Mouse (Mus musculus) forebrain, embryonic 10.5 days (tissue): Measurements from ENCODE around the gene Prrg4. TPM values are rescaled to one million over a fixed set of nuclear protein-coding genes. Genes with fewer than 3 reads are reported as not detected.
"Not testable (repeated sequence)": the region's sequence is repeated elsewhere in the genome, so short reads cannot be mapped to it uniquely, and the experiment has no call there.

Experiments
- DNase-seq: peaks from one replicate; pipeline ENCODE4 v3.0.0-alpha.2; 2017; ENCODE audit warnings: low spot score; ENCODE audit errors: extremely low spot score
- H3K27ac ChIP-seq: fragments of 300-500 bp; sonication (generic); 2 replicates; pipeline ENCODE4 v1.5.1; 2016; ENCODE audit warnings: mild to moderate bottlenecking
- H3K27me3 ChIP-seq: fragments of 300-500 bp; sonication (generic); 2 replicates; pipeline ENCODE4 v1.6.1; 2016; ENCODE audit warnings: mild to moderate bottlenecking; ENCODE audit not compliant: poor library complexity, severe bottlenecking
- H3K36me3 ChIP-seq: fragments of 300-500 bp; sonication (generic); replicated peaks from 2 replicates; pipeline ENCODE4 v1.6.1; 2016; ENCODE audit warnings: mild to moderate bottlenecking, moderate library complexity
- H3K4me1 ChIP-seq: fragments of 300-500 bp; sonication (generic); 2 replicates; pipeline ENCODE4 v1.6.1; 2016
- H3K4me3 ChIP-seq: fragments of 300-500 bp; sonication (generic); 2 replicates; pipeline ENCODE4 v1.5.1; 2016; ENCODE audit warnings: mild to moderate bottlenecking, moderate library complexity
- H3K9me3 ChIP-seq: fragments of 300-500 bp; sonication (generic); 2 replicates; pipeline ENCODE4 v1.6.1; 2016; ENCODE audit warnings: mild to moderate bottlenecking, moderate library complexity
- WGBS: fragments of 180-500 bp; shearing (Covaris S2); methylation state at CpG from one replicate; pipeline ENCODE4 v1.1.7; 2016; 5-methylcytosine and 5-hydroxymethylcytosine counted together
- polyA plus RNA-seq: library from polyadenylated mRNA; unstranded; fragments of >200 nt; fragmentation: Nextera tagmentation; extraction: Ambion mirVana; gene quantifications from 2 replicates; pipeline ENCODE4 v1.2.1, GENCODE M21; 2016

Prrg4 gene
- polyA plus RNA-seq, 1 experiment from 2014 or later = 0.77 TPM

DNA sequence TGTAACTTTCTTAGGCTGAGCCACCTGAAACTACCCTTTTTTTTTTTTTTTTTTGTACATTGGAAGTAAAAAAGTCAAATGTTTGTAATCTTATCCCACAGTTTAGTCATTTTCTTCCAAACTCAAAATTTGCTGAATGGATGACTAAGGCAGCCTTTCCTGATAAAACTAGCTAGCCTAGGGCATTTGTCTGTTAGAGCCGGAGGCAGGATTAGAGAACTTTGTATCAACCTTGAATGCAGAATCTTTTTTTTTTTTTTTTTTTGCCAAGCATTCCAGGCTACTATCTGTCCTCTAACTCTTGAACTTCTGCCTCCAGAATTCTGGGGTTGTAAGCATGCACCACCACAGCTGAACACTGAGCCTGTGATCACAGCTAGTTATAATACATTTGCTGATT, 5.2 kb upstream of the Prrg4 start:
- Histone ChIP-seq H3K27me3 (peaks cover 19% of the 10 kb centered on the region), H3K9me3 (no peaks in the 10 kb centered on the region), H3K36me3 (no peaks in the 10 kb centered on the region), H3K27ac (no peak overlapping the region), H3K4me1 (peaks cover 11% of the 10 kb centered on the region), H3K4me3 (no peak overlapping the region)
- 81% methylated on average over 1 of the region's 1 CpGs for WGBS
- DNase-seq = no peak

DNA sequence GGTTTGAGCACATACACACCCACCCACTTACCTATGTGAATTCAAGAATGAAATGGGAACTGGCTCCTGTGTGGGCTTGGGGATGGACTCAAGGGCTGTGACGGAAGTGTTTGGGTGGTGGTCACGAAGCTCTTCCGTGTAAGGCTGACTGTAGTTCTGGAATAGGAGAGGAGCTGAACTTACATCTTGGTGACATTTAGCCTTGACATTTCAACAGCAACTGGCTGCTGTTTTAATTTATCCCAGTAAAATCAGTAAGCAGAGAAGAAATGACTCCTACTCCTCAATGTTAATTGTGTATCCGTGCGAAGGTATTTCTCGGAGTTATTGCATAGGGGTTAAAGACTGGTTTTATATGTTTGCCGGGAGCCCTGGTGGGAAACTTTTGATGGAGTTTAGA, 2.9 kb upstream of the Prrg4 start:
- WGBS = 93% methylated on average over 7 of the region's 7 CpGs
- DNase-seq = no peak
- Histone ChIP-seq H3K27me3 (peaks cover 42% of the 10 kb centered on the region), H3K27ac (no peak overlapping the region), H3K4me1 (peaks cover 23% of the 10 kb centered on the region), H3K4me3 (no peak overlapping the region), H3K9me3 (no peaks in the 10 kb centered on the region), H3K36me3 (no peaks in the 10 kb centered on the region)

DNA sequence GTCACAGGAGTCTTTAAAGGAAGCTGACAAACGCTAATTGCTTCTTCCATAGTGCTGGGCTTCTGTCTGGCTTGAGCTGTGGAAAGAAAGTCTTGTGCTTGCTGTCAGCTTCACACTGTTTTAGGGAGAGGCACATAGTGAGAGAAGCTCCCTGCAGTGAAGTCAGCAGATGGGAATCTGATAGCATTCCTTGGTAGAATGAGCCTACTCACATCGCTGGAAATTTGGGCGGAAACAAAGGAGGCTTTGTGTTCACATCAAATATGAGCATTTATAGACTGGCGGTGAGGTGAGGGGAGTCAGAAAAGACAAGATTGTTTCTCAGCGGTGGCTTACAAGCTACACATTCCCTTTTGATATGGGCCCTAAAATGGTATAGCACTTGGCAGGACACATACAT, 2.0 kb upstream of the Prrg4 start:
- no peaks in the 10 kb centered on the region for H3K36me3 ChIP-seq
- WGBS = 26% methylated on average over 5 of the region's 5 CpGs
- peaks cover 28% of the 10 kb centered on the region for H3K4me1 ChIP-seq
- no peaks in the 10 kb centered on the region for H3K9me3 ChIP-seq
- DNase-seq = no peak
- H3K27ac ChIP-seq = no peak overlapping the region
- no peak overlapping the region for H3K4me3 ChIP-seq
- H3K27me3 ChIP-seq = peaks cover 42% of the 10 kb centered on the region

DNA sequence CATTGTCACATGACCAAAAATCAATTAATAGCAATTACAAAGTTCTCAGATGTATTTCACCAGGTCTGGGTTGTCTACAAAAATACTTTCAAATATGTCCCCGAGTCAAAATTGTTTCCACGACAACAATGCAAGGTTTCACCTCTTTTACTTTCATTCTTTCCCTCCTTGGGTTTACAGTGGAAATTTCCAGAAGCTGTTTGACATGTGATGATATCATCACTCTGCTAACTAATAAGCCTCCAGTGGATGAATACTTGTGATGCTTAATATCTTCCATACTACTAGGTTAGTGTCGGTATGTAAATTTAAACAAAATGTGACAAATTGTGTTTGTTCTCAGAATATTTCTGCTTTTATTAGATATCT, 299 bp upstream of the Prrg4 start:
- Histone ChIP-seq H3K4me1 (peaks cover 28% of the 10 kb centered on the region), H3K36me3 (no peaks in the 10 kb centered on the region), H3K27me3 (peaks cover 42% of the 10 kb centered on the region), H3K4me3 (peak overlapping the region; percentile 57), H3K9me3 (no peaks in the 10 kb centered on the region), H3K27ac (no peak overlapping the region)
- DNase-seq = no peak
- WGBS = 79% methylated on average over 3 of the region's 3 CpGs

GRCm38 (mm10) chr2:104848235-104849161, 1.2 kb downstream of the Prrg4 start:
- H3K27me3 ChIP-seq = peaks cover 42% of the 10 kb centered on the region
- no peak for DNase-seq

GRCm38 (mm10) chr2:104847645-104848044, 2.0 kb downstream of the Prrg4 start:
- peaks cover 42% of the 10 kb centered on the region for H3K27me3 ChIP-seq
- H3K4me3 ChIP-seq = no peak overlapping the region
- no peaks in the 10 kb centered on the region for H3K36me3 ChIP-seq
- H3K9me3 ChIP-seq = no peaks in the 10 kb centered on the region
- 61% methylated on average over 2 of the region's 2 CpGs for WGBS
- no peak overlapping the region for H3K27ac ChIP-seq
- peaks cover 30% of the 10 kb centered on the region for H3K4me1 ChIP-seq
- no peak for DNase-seq

More at GRCm38 (mm10) chr2:104848235-104849161, 1.2 kb downstream of the Prrg4 start:
- WGBS = 29% methylated on average over 16 of the region's 16 CpGs
- H3K4me1 ChIP-seq = peaks cover 28% of the 10 kb centered on the region
- no peaks in the 10 kb centered on the region for H3K36me3 ChIP-seq
- H3K27ac ChIP-seq = no peak overlapping the region
- peak overlapping the region; percentile 57 for H3K4me3 ChIP-seq
- no peaks in the 10 kb centered on the region for H3K9me3 ChIP-seq

DNA sequence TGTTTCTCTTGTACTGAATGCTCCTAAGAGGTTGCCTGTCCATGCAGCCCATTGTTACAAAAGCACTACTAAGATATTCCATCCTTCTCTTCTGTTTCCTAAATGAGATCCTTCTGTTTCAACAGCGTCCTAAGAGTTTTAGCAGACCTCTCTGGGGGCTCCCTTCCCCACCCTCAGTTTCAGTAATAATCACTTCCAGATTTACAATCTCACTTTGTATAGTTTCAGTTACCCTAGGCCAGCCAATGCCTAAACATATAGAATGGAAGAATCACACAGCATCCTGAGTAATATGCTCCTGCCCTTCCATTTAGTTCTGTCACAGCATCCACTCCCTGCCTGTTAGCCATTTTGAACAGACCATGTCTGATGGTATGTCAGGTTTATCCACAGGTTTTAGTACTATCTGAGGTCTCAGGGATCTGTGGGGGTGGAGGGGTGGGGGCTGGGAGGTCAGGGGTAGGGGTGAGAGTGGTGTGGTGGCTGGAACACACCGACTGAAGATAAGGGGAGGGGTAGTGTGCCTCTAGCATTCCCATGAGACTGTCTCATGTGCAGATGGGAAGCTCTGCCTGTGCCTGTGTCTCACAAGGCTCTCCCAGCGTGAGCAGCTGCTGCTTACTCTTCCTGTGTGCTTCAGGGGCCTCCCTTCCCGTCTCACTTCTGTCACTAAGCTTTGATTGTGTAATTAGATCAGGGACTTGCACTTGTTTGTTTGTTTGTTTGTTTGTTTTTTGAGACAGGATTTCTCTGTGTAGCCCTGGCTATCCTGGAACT, 2.9 kb downstream of the Prrg4 start:
- no peaks in the 10 kb centered on the region for H3K36me3 ChIP-seq
- no peak for DNase-seq
- WGBS = 55% methylated on average over 4 of the region's 4 CpGs
- H3K9me3 ChIP-seq = no peaks in the 10 kb centered on the region
- peaks cover 42% of the 10 kb centered on the region for H3K27me3 ChIP-seq
- 0 out of 2 replicates have a peak overlapping the region, but pooled peaks have one; percentile 44 for H3K27ac ChIP-seq
- H3K4me3 ChIP-seq = no peak overlapping the region
- peaks cover 28% of the 10 kb centered on the region for H3K4me1 ChIP-seq

GRCm38 (mm10) chr2:104842559-104842958, 7.1 kb downstream of the Prrg4 start:
- H3K4me1 ChIP-seq = peaks cover 10% of the 10 kb centered on the region
- H3K36me3 ChIP-seq = no peaks in the 10 kb centered on the region
- DNase-seq = no peak
- no peak overlapping the region for H3K27ac ChIP-seq
- H3K9me3 ChIP-seq = no peaks in the 10 kb centered on the region
- 0 out of 2 replicates have a peak, but pooled peaks cover under 1% of the 10 kb centered on the region for H3K27me3 ChIP-seq
- no peak overlapping the region for H3K4me3 ChIP-seq

GRCm38 (mm10) chr2:104841736-104842135, 7.9 kb downstream of the Prrg4 start:
- no peak for DNase-seq
- no peak overlapping the region for H3K4me3 ChIP-seq
- H3K4me1 ChIP-seq = peaks cover 5% of the 10 kb centered on the region
- H3K36me3 ChIP-seq = no peaks in the 10 kb centered on the region
- no peaks in the 10 kb centered on the region for H3K27me3 ChIP-seq
- WGBS = 88% methylated on average over 7 of the region's 7 CpGs
- no peak overlapping the region for H3K27ac ChIP-seq
- no peaks in the 10 kb centered on the region for H3K9me3 ChIP-seq

DNA sequence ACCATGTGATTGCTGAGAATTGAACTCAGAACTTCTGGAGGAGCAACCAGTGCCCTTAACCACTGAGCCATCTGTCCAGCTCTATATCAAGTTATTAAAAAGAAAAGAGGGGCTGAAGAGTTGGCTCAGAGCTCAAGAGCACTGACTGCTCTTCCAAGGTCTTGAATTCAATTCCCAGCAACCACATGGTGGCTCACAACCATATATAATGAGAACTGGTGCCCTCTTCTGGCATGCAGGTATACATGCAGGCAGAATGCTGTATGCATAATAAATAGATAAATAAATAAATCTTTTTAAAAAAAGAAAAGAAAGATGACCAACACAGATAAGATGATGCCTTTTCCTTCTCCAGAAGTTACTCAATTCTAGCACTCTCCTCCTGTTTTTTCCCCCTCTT, 8.7 kb downstream of the Prrg4 start:
- no peak overlapping the region for H3K27ac ChIP-seq
- no peak overlapping the region for H3K4me3 ChIP-seq
- no peaks in the 10 kb centered on the region for H3K27me3 ChIP-seq
- H3K9me3 ChIP-seq = no peaks in the 10 kb centered on the region
- no peak for DNase-seq
- H3K4me1 ChIP-seq = peaks cover 4% of the 10 kb centered on the region
- no peaks in the 10 kb centered on the region for H3K36me3 ChIP-seq

DNA sequence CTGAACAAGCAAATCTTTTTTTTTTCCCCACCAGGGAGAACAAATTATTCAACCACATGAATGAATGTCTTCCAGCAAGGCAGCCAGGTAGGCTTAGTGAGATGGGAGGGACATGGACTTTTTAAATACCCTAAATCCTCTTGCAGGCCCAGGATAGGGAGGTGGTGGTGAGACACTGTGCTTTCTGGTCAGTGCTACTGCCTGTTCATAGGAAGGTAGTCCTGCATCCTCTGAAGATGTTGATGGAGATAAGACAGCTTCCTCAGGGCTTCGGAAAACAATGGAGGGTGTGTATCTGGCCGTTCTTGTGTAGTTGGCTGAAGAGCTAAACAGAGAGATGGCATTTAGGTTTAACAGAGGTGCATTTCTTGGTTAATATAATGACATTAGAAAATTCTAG, 17.2 kb downstream of the Prrg4 start:
- no peak overlapping the region for H3K4me3 ChIP-seq
- H3K4me1 ChIP-seq = no peaks in the 10 kb centered on the region
- WGBS = 89% methylated on average over 2 of the region's 2 CpGs
- H3K27ac ChIP-seq = no peak overlapping the region
- no peaks in the 10 kb centered on the region for H3K9me3 ChIP-seq
- no peaks in the 10 kb centered on the region for H3K27me3 ChIP-seq
- no peaks in the 10 kb centered on the region for H3K36me3 ChIP-seq
- no peak for DNase-seq

- DNase-seq = no peak
- H3K4me1 ChIP-seq = no peaks in the 10 kb centered on the region
- 88% methylated on average over 4 of the region's 4 CpGs for WGBS
- H3K27ac ChIP-seq = no peak overlapping the region
- no peaks in the 10 kb centered on the region for H3K36me3 ChIP-seq
- no peaks in the 10 kb centered on the region for H3K9me3 ChIP-seq
- no peaks in the 10 kb centered on the region for H3K27me3 ChIP-seq
- no peak overlapping the region for H3K4me3 ChIP-seq
Measured at GRCm38 (mm10) chr2:104826191-104826590, 23.5 kb downstream of the Prrg4 start.

DNA sequence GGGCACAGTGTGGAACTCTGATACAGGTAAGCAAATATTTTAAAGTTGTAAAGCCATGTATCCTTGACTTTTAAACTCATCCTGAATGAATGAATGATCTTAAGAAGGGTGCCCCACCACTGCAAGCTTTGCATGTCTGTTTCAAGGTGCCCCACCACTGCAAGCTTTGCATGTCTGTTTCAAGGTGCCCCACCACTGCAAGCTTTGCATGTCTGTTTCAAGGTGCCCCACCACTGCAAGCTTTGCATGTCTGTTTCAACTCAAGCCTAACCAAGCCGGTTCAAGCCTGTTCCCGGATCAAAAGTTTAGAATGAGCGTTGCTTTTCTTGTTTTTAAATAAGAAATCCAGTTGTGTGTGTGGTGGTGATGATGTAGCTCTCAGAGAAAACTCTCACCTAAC, 30.9 kb downstream of the Prrg4 start:
- Histone ChIP-seq H3K4me3 (peak overlapping the region; percentile 94; the same call in 1 of the 2 replicates), H3K4me1 (peaks cover 32% of the 10 kb centered on the region)
- H3K27ac ChIP-seq, H3K27me3 ChIP-seq, H3K36me3 ChIP-seq, DNase-seq, H3K9me3 ChIP-seq: not testable (repeated sequence)
- 85% methylated on average over 3 of the region's 3 CpGs for WGBS
